Mouse (Mus musculus): ENCODE data around the gene Sqstm1. TPM values are rescaled to one million over a fixed set of nuclear protein-coding genes. Genes with fewer than 3 reads are reported as not detected.

Sqstm1 gene
- total RNA-seq, 2 experiments from 2014 or later = 262 to 293 TPM

DNA sequence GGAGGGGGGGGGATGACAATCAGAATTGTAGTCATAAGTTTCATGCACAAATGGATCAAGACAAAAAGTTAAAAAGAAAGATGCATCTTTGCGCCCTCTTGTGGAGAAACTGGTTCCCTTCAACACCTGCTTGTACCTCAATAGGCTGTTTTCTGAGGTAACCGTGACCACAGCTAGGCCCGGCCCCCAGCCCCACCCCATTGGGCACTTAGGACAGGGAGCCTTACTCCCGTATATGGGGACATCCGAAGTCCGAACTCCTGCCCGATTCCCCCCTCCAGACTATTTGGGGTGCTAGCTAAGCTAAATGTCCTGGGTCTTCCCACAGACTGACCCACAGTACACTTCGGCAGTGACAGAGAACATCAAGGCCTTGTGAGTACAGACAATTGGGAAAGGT lies 20.8 kb upstream of the Sqstm1 start:
- DNase-seq = peak; percentile 56
- intact Hi-C loops (cut with DNase I) = loop anchor here (10.0 kb wide), 1 partner anchor 133 kb away; no protein-coding TSS in a partner anchor

DNA sequence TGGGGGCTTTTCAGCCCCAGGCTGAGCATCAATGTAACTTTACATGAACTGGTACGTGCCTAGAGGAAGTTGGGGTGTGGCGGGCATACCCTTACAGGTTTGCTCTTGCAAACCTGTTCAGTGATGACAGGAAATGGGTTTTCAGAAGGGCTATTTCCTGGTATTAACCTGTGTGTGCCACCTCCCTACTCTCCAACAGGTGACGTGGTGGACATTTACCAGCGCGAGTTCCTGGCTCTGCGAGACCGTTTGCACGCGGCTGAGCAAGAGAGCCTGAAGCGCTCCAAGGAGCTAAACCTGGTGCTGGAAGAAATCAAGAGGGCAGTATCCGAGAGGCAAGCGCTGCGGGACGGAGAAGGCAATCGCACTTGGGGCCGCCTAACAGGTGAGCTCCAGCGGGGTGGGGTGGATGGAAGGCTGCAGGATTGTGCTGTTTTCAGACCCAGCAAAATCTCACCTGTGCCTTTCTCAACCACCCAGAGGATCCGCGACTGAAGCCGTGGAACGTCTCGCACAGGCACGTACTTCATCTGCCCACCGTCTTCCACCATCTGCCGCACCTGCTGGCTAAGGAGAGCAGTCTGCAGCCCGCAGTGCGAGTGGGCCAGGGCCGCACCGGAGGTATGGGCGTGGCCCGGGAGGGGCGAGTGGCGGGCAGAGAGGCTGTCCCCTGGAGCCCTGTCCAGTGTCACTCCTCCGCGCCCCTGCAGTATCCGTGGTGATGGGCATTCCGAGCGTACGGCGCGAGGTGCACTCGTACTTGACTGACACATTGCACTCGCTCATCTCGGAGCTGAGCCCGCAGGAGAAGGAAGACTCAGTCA lies 20.1 kb upstream of the Sqstm1 start:
- no peak for DNase-seq
- intact Hi-C loops (cut with DNase I) = loop anchor here (10.0 kb wide), 1 partner anchor 134 kb away; no protein-coding TSS in a partner anchor

GRCm38 (mm10) chr11:50229252-50229910 lies 18.8 kb upstream of the Sqstm1 start:
- intact Hi-C loops (cut with DNase I) = no loop called here
- DNase-seq = peak; percentile 89

GRCm38 (mm10) chr11:50228772-50229171 lies 18.1 kb upstream of the Sqstm1 start:
- intact Hi-C loops (cut with DNase I) = no loop called here
- DNase-seq = peak; percentile 66

- intact Hi-C loops (cut with DNase I) = no loop called here
- no peak for DNase-seq
Observed at GRCm38 (mm10) chr11:50227736-50228135, 17.1 kb upstream of the Sqstm1 start.

DNA sequence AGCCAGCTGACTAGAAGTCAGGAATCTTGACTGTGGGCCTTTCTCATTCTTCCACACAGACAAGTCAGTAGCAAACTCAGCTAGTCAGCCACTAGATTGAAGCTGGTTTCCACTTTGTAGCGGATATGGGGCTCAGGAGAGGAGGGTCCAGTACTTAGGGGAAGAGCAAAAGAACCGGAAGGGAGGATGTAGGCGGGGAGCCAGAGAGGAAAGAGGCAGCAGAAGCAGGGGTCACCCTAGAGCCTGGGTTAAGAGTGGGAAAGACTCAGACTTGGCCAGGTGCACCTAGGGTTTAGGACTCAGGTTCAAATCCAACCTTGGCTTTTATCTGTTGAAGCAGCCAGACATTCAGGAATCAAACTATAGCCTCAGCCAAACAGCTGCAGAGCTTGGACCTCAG lies 16.6 kb upstream of the Sqstm1 start:
- intact Hi-C loops (cut with DNase I) = no loop called here
- no peak for DNase-seq

GRCm38 (mm10) chr11:50226406-50226805 lies 15.8 kb upstream of the Sqstm1 start:
- intact Hi-C loops (cut with DNase I) = no loop called here
- DNase-seq = no peak

GRCm38 (mm10) chr11:50225611-50226378 lies 15.2 kb upstream of the Sqstm1 start:
- intact Hi-C loops (cut with DNase I) = no loop called here
- peak; percentile 62 for DNase-seq

- DNase-seq = peak; percentile 85
- intact Hi-C loops (cut with DNase I) = no loop called here
Observed at GRCm38 (mm10) chr11:50224671-50225530, 14.3 kb upstream of the Sqstm1 start.

DNA sequence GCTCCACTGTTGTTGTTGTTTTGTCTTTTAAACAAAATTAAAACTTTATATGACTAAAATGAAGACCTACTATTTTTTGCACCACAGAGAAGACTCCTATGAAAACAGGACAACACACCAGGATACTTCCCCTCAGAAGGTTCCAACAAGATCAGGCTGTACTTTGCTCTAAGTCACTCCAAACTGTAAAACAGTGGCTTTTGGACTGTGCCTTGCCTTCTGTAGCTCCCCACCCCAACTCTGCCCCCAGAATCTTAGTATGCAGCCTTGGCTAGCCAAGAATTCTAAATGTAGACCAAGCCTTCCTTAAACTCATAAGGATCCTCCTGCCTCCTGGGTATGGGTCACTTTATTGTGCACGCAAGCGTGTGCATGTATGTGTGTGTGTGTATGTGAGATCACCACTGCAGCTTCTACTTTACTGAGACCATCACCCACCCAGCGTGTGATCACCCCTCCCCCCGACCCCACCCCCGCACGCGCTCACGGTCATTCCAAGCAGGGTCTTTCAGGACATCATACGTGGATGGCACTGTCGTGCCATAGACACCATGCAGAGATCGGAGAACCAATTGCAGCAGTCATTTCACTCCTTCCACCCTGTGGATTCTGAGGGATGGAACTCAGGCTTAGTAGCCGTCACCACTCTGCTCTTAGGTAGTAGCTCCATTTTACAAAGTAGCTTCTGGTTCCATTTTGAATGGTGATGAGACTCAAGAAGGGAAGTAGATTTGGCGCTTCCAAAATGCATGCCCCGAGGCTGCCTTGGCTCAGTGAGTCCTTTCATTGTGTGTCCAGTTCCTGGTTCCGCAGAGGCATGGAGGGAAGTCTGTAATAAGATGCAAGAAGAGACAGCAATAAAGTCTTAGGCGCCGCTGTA lies 13.4 kb upstream of the Sqstm1 start:
- DNase-seq = no peak
- intact Hi-C loops (cut with DNase I) = no loop called here

GRCm38 (mm10) chr11:50222559-50223276 lies 12.1 kb upstream of the Sqstm1 start:
- intact Hi-C loops (cut with DNase I) = no loop called here
- DNase-seq = no peak

DNA sequence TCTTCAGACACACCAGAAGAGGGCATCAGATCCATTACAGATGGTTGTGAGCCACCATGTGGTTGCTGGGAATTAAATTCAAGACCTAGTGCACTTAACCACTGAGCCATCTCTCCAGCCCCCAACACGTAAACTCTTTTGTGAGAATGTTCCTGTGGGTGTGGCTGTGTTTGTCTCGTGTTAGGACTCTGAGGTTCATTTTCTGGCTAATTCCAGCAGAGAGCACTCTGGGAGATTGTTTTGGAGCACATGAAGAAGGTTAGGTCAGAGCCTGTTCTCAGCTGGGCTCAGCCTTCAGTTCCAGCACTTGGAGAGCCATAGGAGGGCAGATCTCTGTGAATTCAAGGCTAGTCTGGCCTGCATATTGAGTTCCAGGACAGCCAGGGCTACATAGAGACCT lies 9.2 kb upstream of the Sqstm1 start:
- no peak for DNase-seq

DNA sequence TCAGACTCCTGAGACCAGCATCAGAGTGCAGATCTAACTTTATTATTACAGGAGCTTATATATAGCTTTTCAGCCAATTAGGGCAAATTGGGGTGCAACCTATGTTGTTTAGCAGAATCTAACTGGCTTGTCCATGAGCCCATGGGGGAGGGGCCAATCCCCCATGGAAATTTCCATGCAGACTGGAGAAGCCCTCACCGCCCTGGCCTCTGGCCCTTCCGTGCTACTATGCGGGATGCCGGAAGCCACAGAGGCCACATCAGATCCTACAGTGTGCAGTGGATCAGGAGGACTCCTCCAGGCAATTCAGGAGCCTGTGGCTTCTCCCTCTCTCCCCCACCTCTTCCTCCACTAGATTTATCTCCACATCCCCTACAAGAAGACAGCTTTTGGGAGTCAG lies 7.2 kb upstream of the Sqstm1 start:
- intact Hi-C loops (cut with DNase I) = no loop called here

More for the DNA sequence above, 9.2 kb upstream of the Sqstm1 start:
- intact Hi-C loops (cut with DNase I) = no loop called here

GRCm38 (mm10) chr11:50216724-50217366 lies 6.2 kb upstream of the Sqstm1 start:
- DNase-seq = no peak
- intact Hi-C loops (cut with DNase I) = no loop called here

More for the DNA sequence above, 7.2 kb upstream of the Sqstm1 start:
- no peak for DNase-seq

DNA sequence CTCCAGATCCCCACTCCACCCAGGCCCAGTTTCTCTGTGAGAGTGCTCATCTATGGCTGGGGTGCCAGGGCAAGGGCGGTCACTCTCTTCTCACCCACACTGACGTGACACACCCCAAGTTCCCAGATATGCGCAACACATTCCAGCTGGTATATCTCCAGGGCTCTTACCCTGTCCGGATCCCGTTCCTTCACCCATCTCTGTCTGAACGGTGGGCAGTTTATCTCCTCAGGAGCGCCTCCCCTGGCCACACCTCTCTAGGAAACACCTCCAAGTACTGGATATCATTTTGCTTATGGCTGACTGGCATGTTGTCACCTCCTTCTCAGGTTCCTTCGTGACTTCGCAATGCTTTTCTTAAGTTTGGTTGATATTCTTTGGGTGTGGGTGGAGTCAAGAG lies 5.0 kb upstream of the Sqstm1 start:
- no peak for DNase-seq

GRCm38 (mm10) chr11:50214631-50215030 lies 4.0 kb upstream of the Sqstm1 start:
- intact Hi-C loops (cut with DNase I) = no loop called here
- DNase-seq = no peak

More for the DNA sequence above, 5.0 kb upstream of the Sqstm1 start:
- intact Hi-C loops (cut with DNase I) = no loop called here

DNA sequence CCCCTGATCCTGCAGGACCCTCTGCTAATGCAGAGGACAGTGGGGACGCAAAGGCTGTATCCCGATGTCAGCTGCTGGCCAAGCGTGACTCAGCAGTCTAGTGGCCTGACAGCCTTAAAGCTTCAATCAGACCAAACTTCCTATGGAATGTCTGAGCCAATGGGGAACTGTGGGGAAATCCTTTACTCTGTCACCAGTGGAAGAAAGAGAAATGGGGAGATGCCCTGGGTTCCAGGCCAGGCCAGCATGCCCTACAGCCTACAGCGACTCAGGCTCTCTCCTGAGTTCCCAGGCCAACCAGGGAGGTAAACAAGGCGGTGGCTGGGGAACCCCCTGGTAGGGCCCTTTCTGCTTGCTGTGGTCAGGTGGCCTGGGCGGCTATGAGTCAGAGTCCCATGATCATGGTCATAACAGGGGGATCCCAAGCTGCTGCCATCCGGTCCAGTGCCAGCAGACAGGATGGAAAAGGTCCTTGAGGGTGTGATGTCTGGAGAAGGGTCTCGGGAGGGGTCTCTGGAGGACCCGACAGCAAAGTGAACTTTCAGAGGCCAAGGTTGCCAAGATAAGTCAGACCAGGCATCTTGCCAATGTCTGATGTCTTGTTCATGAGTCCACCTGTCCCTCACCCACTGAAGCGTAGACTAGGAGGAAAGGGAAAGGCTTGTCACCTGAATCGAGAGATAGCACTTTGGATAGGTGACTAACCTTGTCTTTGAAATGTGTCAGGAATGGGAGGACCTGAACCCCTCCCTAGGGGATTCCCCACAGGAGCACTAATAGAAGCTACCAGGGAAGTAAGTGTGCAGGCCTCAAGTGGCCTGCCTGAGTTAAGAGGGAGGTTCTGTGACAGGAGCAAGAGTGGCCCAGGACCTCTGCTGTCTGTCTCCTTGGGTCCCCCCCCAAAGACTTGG lies 2.5 kb upstream of the Sqstm1 start:
- intact Hi-C loops (cut with DNase I) = no loop called here

More for the DNA sequence above, 2.5 kb upstream of the Sqstm1 start:
- DNase-seq = no peak
